Mouse (Mus musculus) hindlimb bud, embryonic 11.5 days (tissue): ENCODE results near the gene Cttn.

ENCODE experiments used
- DNase-seq: peaks from one replicate; pipeline ENCODE4 v3.0.0-alpha.2; 2012; ENCODE audit warnings: low read depth, low spot score; ENCODE audit errors: extremely low spot score

Gene Cttn

GRCm38 (mm10) chr7:144470545-144471059, at the start of gene Cttn:
TSS of gene Cttn (minus strand) at chr7:144471009.
- DNase-seq = peak; percentile 44

GRCm38 (mm10) chr7:144519852-144520251, 49.0 kb upstream of the Cttn start:
- DNase-seq = no peak

GRCm38 (mm10) chr7:144516711-144517110, 45.9 kb upstream of the Cttn start:
- DNase-seq = no peak

GRCm38 (mm10) chr7:144509090-144509489, 38.3 kb upstream of the Cttn start:
- DNase-seq = no peak

GRCm38 (mm10) chr7:144506807-144507206, 36.0 kb upstream of the Cttn start:
- no peak for DNase-seq

- DNase-seq = no peak
These were observed 33.1 kb upstream of the Cttn start for GRCm38 (mm10) chr7:144503959-144504358.

- no peak for DNase-seq
These were observed 22.1 kb upstream of the Cttn start for GRCm38 (mm10) chr7:144492931-144493330.

- no peak for DNase-seq
These were observed 19.5 kb upstream of the Cttn start for GRCm38 (mm10) chr7:144490201-144490873.

GRCm38 (mm10) chr7:144489067-144489774, 18.4 kb upstream of the Cttn start:
- DNase-seq = no peak

- no peak for DNase-seq
These were observed 9.5 kb upstream of the Cttn start for GRCm38 (mm10) chr7:144480314-144480713.

GRCm38 (mm10) chr7:144479569-144479968, 8.8 kb upstream of the Cttn start:
- DNase-seq = no peak

- DNase-seq = no peak
These were observed 4.9 kb upstream of the Cttn start for GRCm38 (mm10) chr7:144475741-144476140.

GRCm38 (mm10) chr7:144473486-144473885, 2.7 kb upstream of the Cttn start:
- DNase-seq = no peak

GRCm38 (mm10) chr7:144471103-144471502, 294 bp upstream of the Cttn start:
- DNase-seq = no peak

GRCm38 (mm10) chr7:144469908-144470544, 783 bp downstream of the Cttn start:
- DNase-seq = no peak

- DNase-seq = no peak
These were observed 1.6 kb downstream of the Cttn start for GRCm38 (mm10) chr7:144469181-144469641.

- no peak for DNase-seq
These were observed 2.1 kb downstream of the Cttn start for GRCm38 (mm10) chr7:144468741-144469140.

GRCm38 (mm10) chr7:144462577-144462976, 8.2 kb downstream of the Cttn start:
- no peak for DNase-seq

GRCm38 (mm10) chr7:144461246-144461902, 9.4 kb downstream of the Cttn start:
- no peak for DNase-seq

GRCm38 (mm10) chr7:144458881-144459280, 11.9 kb downstream of the Cttn start:
- no peak for DNase-seq

GRCm38 (mm10) chr7:144450661-144451060, 20.1 kb downstream of the Cttn start:
- no peak for DNase-seq
